Mouse (Mus musculus) bone marrow macrophage, adult 2 months (primary cell): Measurements from ENCODE around the gene Ina. TPM values are rescaled to one million over a fixed set of nuclear protein-coding genes. Genes with fewer than 3 reads are reported as not detected.
A peak's percentile ranks its signal among the peaks of the same experiment; 100 is the strongest.

Experiments used
- H3K27ac ChIP-seq: 2 replicates; pipeline ENCODE4 v1.5.1; 2012; ENCODE audit warnings: low read depth, low read length; ENCODE audit not compliant: insufficient read depth
- H3K4me1 ChIP-seq: 2 replicates; pipeline ENCODE4 v1.6.1; 2012; ENCODE audit warnings: low read length; ENCODE audit not compliant: control insufficient read depth, insufficient read depth
- H3K4me3 ChIP-seq: 2 replicates; pipeline ENCODE4 v1.5.1; 2012; ENCODE audit warnings: mild to moderate bottlenecking, low read length, moderate library complexity; ENCODE audit not compliant: insufficient read depth
- CTCF ChIP-seq: IDR thresholded peaks from 2 replicates; pipeline ENCODE4 v1.5.1; 2012; ENCODE audit warnings: low read depth, mild to moderate bottlenecking, low read length, moderate library complexity
- POLR2A ChIP-seq: IDR thresholded peaks from 2 replicates; pipeline ENCODE4 v1.6.1; 2012; ENCODE audit warnings: mild to moderate bottlenecking, low read depth, low read length, borderline replicate concordance
- polyA plus RNA-seq: library from polyadenylated mRNA; stranded (reverse); fragments of >200 nt; gene quantifications from 2 replicates; pipeline ENCODE4 v1.2.4, GENCODE M21; 2012; ENCODE audit not compliant: missing spikeins, insufficient read depth, insufficient read length

Gene Ina
- polyA plus RNA-seq, 1 experiment, result not detected

- peaks cover 5% of the 10 kb centered on the region; the same call in 1 of the 2 replicates for H3K4me1 ChIP-seq
- H3K4me3 ChIP-seq, result peak overlapping the region; percentile 66
- TF ChIP-seq POLR2A (no peak), CTCF (no peak)
- no peak overlapping the region for H3K27ac ChIP-seq
Observed at GRCm38 (mm10) chr19:47014159-47014446, 395 bp upstream of the Ina start.

GRCm38 (mm10) chr19:47015396-47015795 lies 898 bp downstream of the Ina start:
- TF ChIP-seq POLR2A (no peak), CTCF (no peak)

GRCm38 (mm10) chr19:47015965-47016364 lies 1.5 kb downstream of the Ina start:
- Histone ChIP-seq H3K4me3 (no peak overlapping the region), H3K27ac (no peak overlapping the region), H3K4me1 (peaks cover 5% of the 10 kb centered on the region; the same call in 1 of the 2 replicates)
- TF ChIP-seq POLR2A (no peak), CTCF (no peak)

More at GRCm38 (mm10) chr19:47015396-47015795, 898 bp downstream of the Ina start:
- H3K27ac ChIP-seq, result no peak overlapping the region
- H3K4me3 ChIP-seq, result peak overlapping the region; percentile 66
- peaks cover 5% of the 10 kb centered on the region; the same call in 1 of the 2 replicates for H3K4me1 ChIP-seq

GRCm38 (mm10) chr19:47016487-47016886 lies 2.0 kb downstream of the Ina start:
- Histone ChIP-seq H3K4me1 (peaks cover 5% of the 10 kb centered on the region; the same call in 1 of the 2 replicates), H3K27ac (no peak overlapping the region), H3K4me3 (no peak overlapping the region)
- no peak for TF ChIP-seq POLR2A
- no peak for TF ChIP-seq CTCF

- peaks cover 5% of the 10 kb centered on the region; the same call in 1 of the 2 replicates for H3K4me1 ChIP-seq
- H3K4me3 ChIP-seq, result no peak overlapping the region
- no peak overlapping the region for H3K27ac ChIP-seq
- TF ChIP-seq CTCF (no peak), POLR2A (no peak)
Observed at GRCm38 (mm10) chr19:47017831-47018230, 3.3 kb downstream of the Ina start.

- no peak overlapping the region for H3K4me3 ChIP-seq
Observed at GRCm38 (mm10) chr19:47018330-47018729, 3.8 kb downstream of the Ina start.

GRCm38 (mm10) chr19:47019326-47019725 lies 4.8 kb downstream of the Ina start:
- H3K4me3 ChIP-seq, result no peak overlapping the region
- TF ChIP-seq CTCF (no peak), POLR2A (no peak)
- peaks cover 7% of the 10 kb centered on the region; the same call in 1 of the 2 replicates for H3K4me1 ChIP-seq
- H3K27ac ChIP-seq, result no peak overlapping the region

More at GRCm38 (mm10) chr19:47018330-47018729, 3.8 kb downstream of the Ina start:
- no peak for TF ChIP-seq CTCF
- no peak for TF ChIP-seq POLR2A
- peaks cover 8% of the 10 kb centered on the region; the same call in 1 of the 2 replicates for H3K4me1 ChIP-seq
- H3K27ac ChIP-seq, result no peak overlapping the region

- Histone ChIP-seq H3K27ac (no peak overlapping the region), H3K4me1 (peaks cover 4% of the 10 kb centered on the region; the same call in 1 of the 2 replicates), H3K4me3 (no peak overlapping the region)
- no peak for TF ChIP-seq CTCF
- no peak for TF ChIP-seq POLR2A
Observed at GRCm38 (mm10) chr19:47022709-47023108, 8.2 kb downstream of the Ina start.

- no peak overlapping the region for H3K4me3 ChIP-seq
- no peak overlapping the region for H3K27ac ChIP-seq
- H3K4me1 ChIP-seq, result peaks cover 4% of the 10 kb centered on the region; the same call in 1 of the 2 replicates
- TF ChIP-seq POLR2A (no peak), CTCF (no peak)
Observed at GRCm38 (mm10) chr19:47023546-47023945, 9.0 kb downstream of the Ina start.

GRCm38 (mm10) chr19:47024954-47025353 lies 10.5 kb downstream of the Ina start:
- peaks cover 4% of the 10 kb centered on the region; the same call in 1 of the 2 replicates for H3K4me1 ChIP-seq
- H3K4me3 ChIP-seq, result no peak overlapping the region
- no peak overlapping the region for H3K27ac ChIP-seq
- TF ChIP-seq CTCF (no peak), POLR2A (no peak)
